Mouse (Mus musculus) limb, embryonic 11.5 days (tissue): ENCODE measurements at regions not wholly inside any gene's neighbourhood (a gene's known extent, or its start where the extent isn't known, plus 50 kb on each side); places are given as distances from the start of the nearest gene placed in this dataset.

Experiments used
- ATAC-seq: fragments of 200-750 bp; cut with Nextera tagmentation; 2 replicates; pipeline ENCODE4 v1.8.0; 2017; ENCODE audit warnings: low read depth; ENCODE audit not compliant: insufficient number of reproducible peaks, low FRiP score, low TSS enrichment
- DNase-seq: peaks from one replicate; pipeline ENCODE4 v3.0.0-alpha.2; 2015; ENCODE audit warnings: low spot score
- H3K27ac ChIP-seq: fragments of 300-500 bp; sonication (generic); replicated peaks from 2 replicates; pipeline ENCODE4 v1.5.1; 2014; ENCODE audit warnings: low read depth, mild to moderate bottlenecking, low read length
- H3K27me3 ChIP-seq: fragments of 300-500 bp; sonication (generic); 2 replicates; pipeline ENCODE4 v1.6.1; 2014; ENCODE audit warnings: mild to moderate bottlenecking, low read length, mixed read lengths; ENCODE audit not compliant: control insufficient read depth, insufficient read depth
- H3K36me3 ChIP-seq: fragments of 300-500 bp; sonication (generic); 2 replicates; pipeline ENCODE4 v1.6.1; 2014; ENCODE audit warnings: mild to moderate bottlenecking, low read length, moderate library complexity, mixed read lengths; ENCODE audit not compliant: control insufficient read depth, insufficient read depth
- H3K4me1 ChIP-seq: fragments of 300-500 bp; sonication (generic); 2 replicates; pipeline ENCODE4 v1.6.1; 2014; ENCODE audit warnings: low read length, mixed read lengths; ENCODE audit not compliant: control insufficient read depth, insufficient read depth
- H3K4me2 ChIP-seq: fragments of 300-500 bp; sonication (generic); 2 replicates; pipeline ENCODE4 v1.6.1; 2014; ENCODE audit warnings: low read depth, mild to moderate bottlenecking, moderate library complexity; ENCODE audit not compliant: severe bottlenecking
- H3K4me3 ChIP-seq: fragments of 300-500 bp; sonication (generic); 2 replicates; pipeline ENCODE4 v1.5.1; 2014; ENCODE audit warnings: low read depth, low read length
- H3K9ac ChIP-seq: fragments of 300-500 bp; sonication (generic); 2 replicates; pipeline ENCODE4 v1.6.1; 2014; ENCODE audit warnings: mild to moderate bottlenecking, low read length
- H3K9me3 ChIP-seq: fragments of 300-500 bp; sonication (generic); 2 replicates; pipeline ENCODE4 v1.6.1; 2016; ENCODE audit warnings: low read length; ENCODE audit not compliant: control insufficient read depth
- WGBS: fragments of 180-500 bp; shearing (Covaris S2); extraction: QIAGEN DNeasy Blood & Tissue Kit; methylation state at CpG from one replicate; pipeline ENCODE4 v1.1.7; 2014; 5-methylcytosine and 5-hydroxymethylcytosine counted together

DNA sequence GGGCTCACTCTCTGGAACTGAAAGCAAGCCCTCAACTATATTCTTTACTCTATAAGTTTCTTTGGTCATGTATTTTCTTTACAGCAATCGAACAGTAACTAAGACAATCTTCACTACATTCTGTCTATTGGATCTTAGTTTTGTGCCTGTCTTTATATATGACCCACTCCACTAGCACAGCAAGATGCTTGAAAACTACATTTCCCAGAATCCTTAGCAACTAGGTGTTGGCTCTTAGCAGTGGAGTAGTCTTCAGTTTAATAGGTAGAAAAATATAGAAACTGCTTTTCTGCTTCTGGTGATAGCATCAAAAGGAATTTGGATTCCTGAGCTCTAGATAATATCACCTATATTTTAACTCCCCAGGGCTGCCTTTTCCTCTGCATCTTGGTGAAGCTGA is 245.9 kb upstream of the Xylt1 start:
- no peak overlapping the region for H3K9ac ChIP-seq
- H3K4me1 ChIP-seq: 0 out of 2 replicates have a peak, but pooled peaks cover 4% of the 10 kb centered on the region
- H3K27me3 ChIP-seq: no peaks in the 10 kb centered on the region
- 86% methylated on average over 1 of the region's 1 CpGs for WGBS
- DNase-seq (no peak), ATAC-seq (no peak)
- no peak overlapping the region for H3K4me3 ChIP-seq
- no peak overlapping the region for H3K4me2 ChIP-seq
- H3K27ac ChIP-seq: no peak overlapping the region
- no peaks in the 10 kb centered on the region for H3K36me3 ChIP-seq
- H3K9me3 ChIP-seq: no peaks in the 10 kb centered on the region

DNA sequence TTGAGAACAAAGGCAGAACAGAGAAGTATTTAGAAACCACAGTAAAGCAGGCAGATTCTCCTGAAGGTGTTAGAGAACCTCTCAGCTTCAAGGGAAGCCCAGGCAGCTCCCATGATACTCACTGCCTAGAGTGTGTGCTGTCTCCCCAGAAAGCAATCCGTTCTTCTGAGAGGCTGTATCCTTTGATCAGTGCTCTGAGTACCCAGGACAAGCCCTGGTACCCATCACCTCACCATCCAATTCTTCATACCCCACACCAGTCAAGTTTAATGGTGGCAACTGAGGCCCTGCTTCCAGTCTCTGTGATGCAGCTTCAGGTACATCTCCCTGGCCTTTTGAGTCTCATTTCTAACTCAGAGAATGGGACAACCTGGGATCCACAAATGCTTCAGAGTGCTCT is 242.1 kb upstream of the Xylt1 start:
- no peak overlapping the region for H3K4me2 ChIP-seq
- 0 out of 2 replicates have a peak, but pooled peaks cover 4% of the 10 kb centered on the region for H3K4me1 ChIP-seq
- H3K27ac ChIP-seq: no peak overlapping the region
- no peak overlapping the region for H3K4me3 ChIP-seq
- no peak overlapping the region for H3K9ac ChIP-seq
- no peaks in the 10 kb centered on the region for H3K9me3 ChIP-seq
- WGBS: 30% methylated on average over 1 of the region's 1 CpGs
- no peaks in the 10 kb centered on the region for H3K36me3 ChIP-seq
- ATAC-seq (no peak), DNase-seq (no peak)
- H3K27me3 ChIP-seq: no peaks in the 10 kb centered on the region

DNA sequence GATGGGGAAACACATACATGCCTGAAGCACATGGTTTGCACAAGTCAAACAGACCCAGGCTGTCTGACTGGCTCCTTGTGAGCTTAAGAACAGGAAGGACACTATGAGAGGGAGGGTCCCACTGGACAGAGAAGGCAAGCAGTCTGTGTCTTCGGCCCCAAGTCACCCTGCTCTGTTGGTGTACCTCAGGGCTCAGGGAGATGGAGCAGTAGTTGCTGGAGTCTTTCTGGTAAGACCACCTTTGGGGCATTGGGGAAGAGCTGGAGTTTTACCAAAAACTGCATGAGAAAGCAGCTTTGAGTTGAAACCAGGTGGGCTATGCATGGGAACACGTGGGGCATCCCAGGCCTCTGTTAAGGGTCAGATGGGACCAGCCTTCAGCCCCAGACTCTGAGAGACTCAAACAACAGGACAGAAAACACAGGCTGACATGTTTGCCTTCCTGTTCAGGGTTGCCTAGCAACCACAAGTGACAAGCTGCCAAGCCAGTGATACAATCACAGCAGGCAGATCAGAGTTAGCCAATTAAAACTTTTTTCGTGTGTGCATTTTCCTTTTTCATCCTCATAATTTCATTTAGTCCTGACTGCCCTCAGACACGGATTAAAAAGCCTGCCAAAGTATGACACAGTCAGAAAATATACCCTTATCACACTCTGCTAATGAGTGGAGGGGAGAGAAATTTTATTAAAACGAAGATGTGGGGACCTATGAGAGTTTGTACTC is 241.4 kb upstream of the Xylt1 start:
- DNase-seq (peak; percentile 33), ATAC-seq (peak; percentile 67; the same call in 1 of the 2 replicates)
- Histone ChIP-seq H3K4me2 (no peak overlapping the region), H3K9me3 (no peaks in the 10 kb centered on the region), H3K27me3 (no peaks in the 10 kb centered on the region), H3K36me3 (no peaks in the 10 kb centered on the region), H3K4me1 (0 out of 2 replicates have a peak, but pooled peaks cover 4% of the 10 kb centered on the region), H3K4me3 (no peak overlapping the region), H3K27ac (no peak overlapping the region), H3K9ac (no peak overlapping the region)
- WGBS: 43% methylated on average over 5 of the region's 5 CpGs

DNA sequence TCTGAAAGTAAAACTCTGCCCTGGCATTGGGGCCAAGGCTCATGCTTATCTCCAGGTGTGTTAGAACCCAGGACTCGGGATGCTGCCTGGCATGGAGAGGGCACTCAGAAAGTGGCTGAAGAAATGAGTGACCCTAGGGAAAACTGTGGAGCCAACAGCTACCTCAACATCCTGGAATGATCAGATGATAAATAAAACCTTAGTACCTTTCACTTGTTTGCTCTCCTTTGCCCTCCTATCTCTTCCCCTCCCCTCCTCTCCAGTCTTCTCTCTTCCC is 240.9 kb upstream of the Xylt1 start:
- no peaks in the 10 kb centered on the region for H3K36me3 ChIP-seq
- WGBS: 62% methylated on average over 1 of the region's 1 CpGs
- 0 out of 2 replicates have a peak, but pooled peaks cover 4% of the 10 kb centered on the region for H3K4me1 ChIP-seq
- no peak overlapping the region for H3K27ac ChIP-seq
- no peak for DNase-seq
- H3K9ac ChIP-seq: no peak overlapping the region
- H3K27me3 ChIP-seq: no peaks in the 10 kb centered on the region
- ATAC-seq: no peak
- no peak overlapping the region for H3K4me3 ChIP-seq
- H3K9me3 ChIP-seq: no peaks in the 10 kb centered on the region
- H3K4me2 ChIP-seq: no peak overlapping the region

DNA sequence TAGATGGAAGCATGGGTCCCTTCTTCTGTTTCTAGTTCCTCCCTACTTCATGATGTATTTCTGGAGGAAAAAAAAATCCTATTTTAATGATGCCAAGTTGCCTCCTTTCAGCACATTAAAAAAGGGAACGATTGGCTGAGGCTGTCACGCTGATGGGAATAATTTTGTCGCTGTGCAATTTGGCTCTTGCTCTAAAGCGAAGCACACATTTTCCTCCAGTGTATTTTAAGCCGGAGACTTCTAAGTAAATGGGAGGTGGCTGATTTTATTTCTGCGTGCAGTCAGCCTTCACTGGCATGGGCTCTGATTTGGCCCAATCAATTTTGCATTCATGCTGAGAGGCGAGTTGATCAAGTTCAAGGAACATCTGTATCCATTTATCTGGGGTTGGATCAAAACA is 234.0 kb upstream of the Xylt1 start:
- ATAC-seq (no peak), DNase-seq (no peak)
- Histone ChIP-seq H3K9ac (no peak overlapping the region), H3K27me3 (no peaks in the 10 kb centered on the region), H3K4me3 (no peak overlapping the region), H3K9me3 (no peaks in the 10 kb centered on the region), H3K27ac (no peak overlapping the region), H3K36me3 (no peaks in the 10 kb centered on the region), H3K4me1 (no peaks in the 10 kb centered on the region), H3K4me2 (no peak overlapping the region)
- WGBS: 49% methylated on average over 7 of the region's 7 CpGs

DNA sequence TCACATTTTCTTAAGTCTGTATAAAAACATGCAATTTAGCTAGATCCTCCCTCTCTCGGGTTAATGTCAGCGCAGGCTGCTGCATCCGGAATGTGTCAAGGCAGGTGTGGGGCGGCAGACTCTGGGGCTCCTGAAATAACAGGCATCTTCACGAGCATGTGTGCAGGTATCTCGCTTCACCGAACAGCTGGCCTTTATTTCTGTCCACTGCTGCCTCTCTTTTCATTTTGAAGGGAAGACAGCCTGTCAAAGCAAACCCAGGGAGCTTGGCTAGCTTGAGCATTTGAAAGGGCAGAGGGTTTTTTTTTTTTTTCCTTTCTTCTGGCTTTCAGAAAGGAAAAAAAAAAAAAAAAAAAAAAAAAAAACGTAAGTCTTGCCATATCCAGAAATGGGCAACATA is 230.4 kb upstream of the Xylt1 start:
- H3K4me1 ChIP-seq: no peaks in the 10 kb centered on the region

DNA sequence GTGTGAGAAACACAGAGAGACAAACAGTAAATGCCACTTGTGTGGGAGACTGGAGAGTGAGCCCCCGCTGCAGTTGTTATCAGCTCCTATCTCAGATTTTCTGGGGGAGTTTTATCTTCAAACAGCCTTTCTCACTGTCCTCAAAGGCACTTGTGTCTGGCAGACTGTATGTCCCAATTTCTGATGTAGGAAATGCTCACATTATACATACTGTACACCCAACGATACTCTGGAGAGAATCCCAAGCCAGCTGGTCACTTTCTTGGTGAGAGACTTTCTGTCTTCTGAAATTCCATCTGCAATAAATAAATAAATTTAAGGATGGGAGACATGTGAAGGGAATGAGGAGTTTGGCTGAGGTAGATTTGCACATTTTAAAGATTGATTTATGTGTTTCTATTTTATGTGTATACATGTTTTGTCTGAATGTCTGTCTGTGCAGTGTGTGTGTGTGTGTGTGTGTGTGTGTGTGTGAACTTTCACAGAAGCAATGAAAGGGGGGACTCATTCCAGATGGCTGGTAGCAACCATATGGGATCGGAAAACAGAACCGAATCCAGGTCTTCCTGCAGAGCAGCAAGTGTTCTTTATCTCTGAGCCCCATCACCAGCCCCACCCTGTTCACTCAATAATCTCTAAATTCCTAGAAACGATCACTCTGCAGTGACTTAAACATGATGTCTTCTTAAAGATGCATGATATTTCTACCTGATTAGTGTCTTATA is 226.8 kb upstream of the Xylt1 start:
- no peak for ATAC-seq

More for the DNA sequence above, 230.4 kb upstream of the Xylt1 start:
- Histone ChIP-seq H3K4me3 (no peak overlapping the region), H3K36me3 (no peaks in the 10 kb centered on the region), H3K9me3 (no peaks in the 10 kb centered on the region), H3K27ac (no peak overlapping the region), H3K9ac (no peak overlapping the region), H3K27me3 (no peaks in the 10 kb centered on the region), H3K4me2 (no peak overlapping the region)
- ATAC-seq (no peak), DNase-seq (no peak)
- 79% methylated on average over 8 of the region's 8 CpGs for WGBS

DNA sequence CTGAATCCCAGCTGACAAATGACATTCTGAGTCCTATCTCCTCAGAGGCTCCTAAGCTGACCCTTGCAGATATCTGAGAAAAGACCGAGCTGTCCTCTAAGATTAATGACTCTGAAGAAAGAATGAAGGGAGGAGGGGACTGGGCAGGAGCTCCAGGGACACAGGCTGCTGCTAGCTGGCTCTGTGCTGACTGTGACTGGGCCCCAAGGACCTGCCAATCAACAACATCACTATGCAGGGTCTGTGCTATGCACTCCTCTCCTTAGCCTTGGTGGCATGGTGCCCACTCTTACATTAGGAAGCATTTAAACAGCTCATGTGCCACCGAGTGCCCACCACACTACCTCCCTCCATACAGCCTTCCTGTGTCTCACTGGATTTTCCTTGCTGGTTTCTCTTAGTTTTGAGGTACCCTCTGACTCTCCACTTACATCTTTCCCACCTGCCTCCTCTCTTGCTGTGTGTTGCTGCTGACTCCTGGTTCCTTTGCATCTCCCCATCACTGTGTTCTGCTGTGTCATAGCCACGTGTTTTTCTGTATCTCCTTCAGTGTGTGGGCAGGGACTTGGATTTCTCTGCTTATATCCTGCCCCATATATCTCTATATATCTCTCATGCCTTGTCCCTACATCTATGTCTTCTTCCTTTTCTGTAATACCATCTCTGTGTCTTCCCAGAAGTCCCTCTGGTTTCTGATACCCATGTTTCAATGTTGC is 219.4 kb upstream of the Xylt1 start:
- H3K4me3 ChIP-seq: no peak overlapping the region
- DNase-seq: no peak
- no peak for ATAC-seq
- H3K9ac ChIP-seq: no peak overlapping the region
- no peaks in the 10 kb centered on the region for H3K27me3 ChIP-seq
- WGBS: 57% methylated on average over 3 of the region's 3 CpGs
- H3K4me2 ChIP-seq: no peak overlapping the region
- no peaks in the 10 kb centered on the region for H3K36me3 ChIP-seq
- H3K4me1 ChIP-seq: no peaks in the 10 kb centered on the region
- no peaks in the 10 kb centered on the region for H3K9me3 ChIP-seq
- H3K27ac ChIP-seq: no peak overlapping the region

More for the DNA sequence above, 226.8 kb upstream of the Xylt1 start:
- no peaks in the 10 kb centered on the region for H3K4me1 ChIP-seq
- no peak overlapping the region for H3K4me2 ChIP-seq
- H3K27ac ChIP-seq: no peak overlapping the region
- no peaks in the 10 kb centered on the region for H3K36me3 ChIP-seq
- no peaks in the 10 kb centered on the region for H3K9me3 ChIP-seq
- 83% methylated on average over 5 of the region's 5 CpGs for WGBS
- no peak overlapping the region for H3K9ac ChIP-seq
- H3K27me3 ChIP-seq: no peaks in the 10 kb centered on the region
- DNase-seq: no peak
- no peak overlapping the region for H3K4me3 ChIP-seq
